Mouse (Mus musculus) ES-E14 (cell line): Measurements from ENCODE around the gene Ulk4. TPM values are rescaled to one million over a fixed set of nuclear protein-coding genes. Genes with fewer than 3 reads are reported as not detected.

Experiments used
- DNase-seq: peaks from one replicate; pipeline ENCODE4 v3.0.0-alpha.2; 2013; ENCODE audit warnings: low read depth, low spot score
- H3K27ac ChIP-seq: 2 replicates; pipeline ENCODE4 v1.5.1; 2012; ENCODE audit warnings: low read depth, mild to moderate bottlenecking, low read length, moderate library complexity, mixed read lengths; ENCODE audit not compliant: poor library complexity, insufficient read depth, severe bottlenecking
- H3K36me3 ChIP-seq: 2 replicates; pipeline ENCODE4 v1.6.1; 2012; ENCODE audit warnings: mild to moderate bottlenecking, low read length, moderate library complexity, mixed read lengths; ENCODE audit not compliant: control insufficient read depth, poor library complexity, insufficient read depth, severe bottlenecking
- H3K4me1 ChIP-seq, 2 experiments: fragments of 150-350 bp in 1 of 2; sonication (generic) in 1 of 2; 2 replicates each; pipeline ENCODE4 v1.6.1; 2012; ENCODE audit warnings: low read length in 2 of 2, mild to moderate bottlenecking in 1 of 2, mixed read lengths in 1 of 2; ENCODE audit not compliant: control insufficient read depth in 2 of 2, insufficient read depth in 2 of 2, poor library complexity in 1 of 2
- H3K4me3 ChIP-seq, 2 experiments: fragments of 150-350 bp in 1 of 2; sonication (generic) in 1 of 2; 2 replicates each; pipeline ENCODE4 v1.5.1; 2012; ENCODE audit warnings: low read length in 2 of 2, low read depth in 1 of 2, mild to moderate bottlenecking in 1 of 2, mixed read lengths in 1 of 2; ENCODE audit not compliant: insufficient read depth in 1 of 2, poor library complexity in 1 of 2, severe bottlenecking in 1 of 2
- H3K9ac ChIP-seq: 2 replicates; pipeline ENCODE4 v1.6.1; 2012; ENCODE audit warnings: low read depth, mild to moderate bottlenecking, low read length, mixed read lengths; ENCODE audit not compliant: poor library complexity, insufficient read depth, severe bottlenecking
- H3K9me3 ChIP-seq: fragments of 150-350 bp; sonication (generic); 2 replicates; pipeline ENCODE4 v1.6.1; 2012; ENCODE audit warnings: low read depth, mild to moderate bottlenecking, low read length; ENCODE audit not compliant: control insufficient read depth, insufficient read depth
- CHD2 ChIP-seq: IDR thresholded peaks from 2 replicates; pipeline ENCODE4 v1.6.1; 2014; ENCODE audit warnings: mild to moderate bottlenecking, low read depth, low read length, inconsistent platforms
- HCFC1 ChIP-seq: IDR thresholded peaks from 2 replicates; pipeline ENCODE4 v1.6.1; 2012; ENCODE audit warnings: low read length, inconsistent platforms, borderline replicate concordance; ENCODE audit not compliant: insufficient read depth
- MAFK ChIP-seq: IDR thresholded peaks from 2 replicates; pipeline ENCODE4 v1.6.1; 2014; ENCODE audit warnings: mild to moderate bottlenecking, low read depth, low read length, inconsistent platforms; ENCODE audit not compliant: insufficient read depth
- ZC3H11A ChIP-seq: IDR thresholded peaks from 2 replicates; pipeline ENCODE4 v1.6.1; 2012; ENCODE audit warnings: low read depth, mild to moderate bottlenecking, inconsistent platforms, low read length, borderline replicate concordance
- ZNF384 ChIP-seq: IDR thresholded peaks from 2 replicates; pipeline ENCODE4 v1.6.1; 2012; ENCODE audit warnings: low read depth, low read length, inconsistent platforms
- in situ Hi-C, 2 experiments: fragments of 600-800 bp; cut with MboI; formaldehyde crosslinking; loops; one replicate each; pipeline ENCODE4 v1.15.1; 2025; ENCODE audit warnings: low sequenced_read_pairs in 2 of 2, inconsistent platforms in 1 of 2; ENCODE audit not compliant: unreplicated experiment in 2 of 2
- total RNA-seq: library from RNA; depleted of rRNA; stranded (reverse); fragments of 300-350 nt; gene quantifications from 2 replicates; pipeline ENCODE4 v1.2.3, GENCODE M21; 2012

Gene Ulk4
- total RNA-seq, 1 experiment = 31.5 TPM

DNA sequence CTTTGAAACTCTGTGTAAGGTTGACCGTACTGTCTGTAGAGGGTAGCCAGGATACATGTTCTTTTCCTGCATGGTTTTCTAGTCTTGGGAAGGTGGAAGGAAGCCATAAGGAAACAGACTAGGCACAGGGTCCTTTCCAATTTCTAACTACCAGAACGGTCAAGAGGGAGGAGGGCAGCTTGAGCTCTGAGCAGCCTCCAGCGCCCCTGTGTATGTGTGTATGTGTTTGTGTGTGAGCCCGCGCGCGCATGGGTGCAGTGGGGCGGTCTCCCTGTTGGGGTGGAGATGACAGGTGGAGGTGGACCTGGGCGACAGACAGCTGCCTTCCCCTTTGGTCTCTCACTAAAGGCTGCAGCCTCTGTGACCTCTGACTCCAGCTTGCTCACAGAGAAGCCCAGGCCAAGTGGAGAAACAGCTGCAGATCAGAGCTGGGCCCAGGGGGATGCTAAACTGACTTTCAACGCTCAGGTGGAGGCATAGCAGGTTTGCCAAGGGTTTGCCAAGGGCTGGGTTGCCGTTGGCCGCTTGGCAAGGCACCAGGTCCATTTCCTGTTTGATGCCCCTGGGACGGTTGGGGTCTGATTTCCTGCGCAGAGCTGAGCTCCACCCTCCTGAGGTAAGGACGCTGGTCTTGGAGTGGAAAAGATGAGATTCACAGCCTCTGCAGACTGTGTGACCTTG, 21.6 kb upstream of the Ulk4 start:
- TF ChIP-seq HCFC1 = no peak
- TF ChIP-seq CHD2 = no peak
- no peak for TF ChIP-seq ZC3H11A
- TF ChIP-seq ZNF384 = no peak
- no peak for TF ChIP-seq MAFK
- Histone ChIP-seq H3K4me1 (peaks cover 5 to 28% of the 10 kb centered on the region in 2 experiments; a peak in 3 of 4 replicates), H3K9me3 (no peaks in the 10 kb centered on the region), H3K4me3 (peak overlapping the region; percentile 87 to 90), H3K36me3 (no peaks in the 10 kb centered on the region; the same call in 1 of the 2 replicates), H3K27ac (no peak overlapping the region), H3K9ac (peak overlapping the region; percentile 34; the same call in 1 of the 2 replicates)
- no peak for DNase-seq
- in situ Hi-C loops = no loop called here

DNA sequence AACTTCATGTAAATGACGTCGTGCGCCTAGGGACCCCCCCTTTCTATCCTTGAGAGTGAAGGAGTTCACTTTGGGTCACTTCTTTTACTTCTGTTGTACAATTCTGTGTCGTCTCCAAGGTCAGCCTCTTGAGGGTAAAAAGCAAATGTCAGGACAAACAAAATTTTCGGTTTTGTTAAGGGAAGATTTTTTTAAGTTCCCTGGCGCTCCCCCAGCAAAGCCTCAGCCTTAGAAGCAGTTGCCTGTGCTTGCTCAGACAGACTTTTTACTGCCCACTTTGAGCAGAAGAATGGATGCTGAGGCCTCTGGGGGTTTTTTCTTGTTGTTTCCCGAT, 21.0 kb upstream of the Ulk4 start:
- H3K4me1 ChIP-seq = peaks cover 5 to 23% of the 10 kb centered on the region in 2 experiments; a peak in 3 of 4 replicates
- H3K36me3 ChIP-seq = no peaks in the 10 kb centered on the region

DNA sequence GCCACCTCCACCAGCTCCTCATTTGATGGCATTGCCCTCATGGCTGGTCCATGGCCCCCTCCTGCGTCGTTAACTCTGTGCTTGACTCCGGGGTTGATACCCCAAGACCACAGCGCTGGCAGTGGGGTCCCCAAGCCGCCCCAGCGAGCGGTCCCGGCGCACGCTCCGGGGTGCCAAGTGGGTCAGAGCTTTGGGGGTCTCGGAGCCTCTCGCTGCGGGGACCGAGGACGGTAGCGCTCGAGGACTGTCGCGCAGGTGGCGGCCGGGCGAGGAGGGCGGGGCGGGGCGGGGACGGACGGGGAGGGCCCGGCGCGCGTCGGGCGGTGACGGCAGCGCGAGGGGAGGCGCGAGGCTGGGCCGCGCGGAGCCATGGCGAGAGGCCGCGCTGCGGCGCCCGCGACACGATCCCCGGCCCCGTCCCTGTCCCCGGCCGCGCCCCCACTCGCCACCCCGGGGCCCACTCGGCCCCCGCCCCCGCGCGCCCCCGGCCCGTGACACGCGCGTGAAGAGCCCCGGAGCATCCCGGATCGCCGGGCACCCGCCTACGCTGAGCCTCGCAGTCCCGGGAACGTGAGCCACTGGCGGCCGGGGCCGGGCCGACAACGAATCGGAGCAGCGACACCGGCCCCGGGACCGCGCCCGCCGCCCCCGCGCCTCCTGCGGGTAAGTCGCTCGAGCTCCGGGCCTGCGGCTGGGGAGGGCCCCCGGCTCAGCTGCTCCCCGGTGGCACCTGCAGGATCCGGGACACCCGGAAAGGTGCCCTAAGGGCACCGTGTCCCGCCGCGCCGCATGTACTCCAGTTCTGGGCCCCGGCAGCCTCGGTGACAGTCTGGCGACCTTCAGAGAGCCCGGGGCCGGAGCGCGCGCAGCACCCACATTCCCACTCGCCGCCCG, 20.4 kb upstream of the Ulk4 start, which contains the start of gene Trak1:
TSS of gene Trak1 (plus strand) at position 332 of the 894 bp plus-strand sequence.
- Histone ChIP-seq H3K9me3 (no peaks in the 10 kb centered on the region), H3K4me1 (peaks cover 5 to 22% of the 10 kb centered on the region in 2 experiments; a peak in 3 of 4 replicates), H3K27ac (no peak within 1 kb of the TSS), H3K9ac (peak within 1 kb of the TSS; percentile 86), H3K4me3 (peak within 1 kb of the TSS; percentile 87 to 90), H3K36me3 (no peaks in the 10 kb centered on the region)
- no peak for TF ChIP-seq ZC3H11A
- no peak for TF ChIP-seq CHD2
- TF ChIP-seq MAFK = no peak
- no peak for TF ChIP-seq ZNF384
- TF ChIP-seq HCFC1 = no peak
- in situ Hi-C loops = no loop called here
- no peak for DNase-seq

More for the DNA sequence above, 21.0 kb upstream of the Ulk4 start:
- no peak overlapping the region for H3K27ac ChIP-seq
- H3K4me3 ChIP-seq = peak overlapping the region; percentile 87 to 90
- in situ Hi-C loops = no loop called here
- H3K9me3 ChIP-seq = no peaks in the 10 kb centered on the region
- peak overlapping the region; percentile 86 for H3K9ac ChIP-seq
- no peak for TF ChIP-seq MAFK
- no peak for DNase-seq

DNA sequence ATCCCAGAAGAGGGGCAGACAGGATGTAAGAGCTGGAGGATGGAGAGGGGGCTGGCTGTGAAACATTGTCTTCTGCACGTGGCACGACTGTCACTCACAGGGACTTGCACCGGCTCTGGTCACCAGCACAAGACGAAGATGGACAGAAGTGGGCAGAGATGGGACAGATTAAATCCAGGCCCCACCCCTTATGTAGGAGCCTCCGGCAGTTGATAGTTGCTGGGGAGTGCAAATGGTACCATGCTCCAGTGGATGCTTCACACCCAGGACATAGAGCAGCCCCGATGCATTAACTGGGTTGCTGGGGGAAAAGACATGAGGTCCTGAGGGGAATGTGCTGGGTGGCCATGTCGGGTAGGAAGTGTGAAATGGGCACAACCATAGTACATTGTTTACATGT, 18.2 kb upstream of the Ulk4 start:
- H3K4me3 ChIP-seq = no peak overlapping the region
- H3K9ac ChIP-seq = no peak overlapping the region
- in situ Hi-C loops = no loop called here
- peaks cover 1 to 15% of the 10 kb centered on the region in 2 experiments; a peak in 1 of 4 replicates for H3K4me1 ChIP-seq
- H3K27ac ChIP-seq = no peak overlapping the region
- no peaks in the 10 kb centered on the region for H3K9me3 ChIP-seq
- no peaks in the 10 kb centered on the region for H3K36me3 ChIP-seq
- TF ChIP-seq CHD2 = no peak
- no peak for TF ChIP-seq MAFK
- no peak for DNase-seq
